Mouse (Mus musculus): ENCODE data around the gene Fem1a.

- no peak for TF ChIP-seq POLR2A (IDR thresholded peaks at IDR 0.05; ENCODE audit: insufficient read length, low read depth)
- TF ChIP-seq CEBPB (IDR thresholded peaks at IDR 0.05; ENCODE audit: insufficient read depth, poor library complexity, severe bottlenecking) = no peak
- TF ChIP-seq USF1 (IDR thresholded peaks at IDR 0.05; ENCODE audit: low read depth) = no peak
- TF ChIP-seq TCF12 (IDR thresholded peaks at IDR 0.05; ENCODE audit: insufficient read depth, poor library complexity, severe bottlenecking) = no peak
Measured at GRCm38 (mm10) chr17:56256239-56256881, at the start of gene Fem1a.
